Mouse (Mus musculus): ENCODE results near the gene Wdr82.

GRCm38 (mm10) chr9:106197081-106197713 is 26.5 kb downstream of the Wdr82 start:
- no peak for TF ChIP-seq MAFK (IDR thresholded peaks at IDR 0.05; ENCODE audit: insufficient read depth, low read depth, low read length)
- TF ChIP-seq HCFC1 (IDR thresholded peaks at IDR 0.05; ENCODE audit: borderline replicate concordance, insufficient read depth, low read length): no peak

Data from ES-E14 (cell line).